Mouse (Mus musculus): ENCODE measurements at regions not wholly inside any gene's neighbourhood (a gene's known extent, or its start where the extent isn't known, plus 50 kb on each side); places are given as distances from the start of the nearest gene placed in this dataset.

- CTCF ChIA-PET: no interaction called here
- no peak for TF ChIP-seq CTCF (IDR thresholded peaks at IDR 0.05)
- no peak for ATAC-seq
- DNase-seq (ENCODE audit: low read depth, low spot score): no peak
- no peaks in the 10 kb centered on the region for H3K27me3 ChIP-seq
- in situ Hi-C loops (cut with MboI; ENCODE audit: low pct_unique_long_range_greater_than_20kb): no loop called here
- POLR2A ChIA-PET: no interaction called here
These were observed 171.5 kb upstream of the Sulf2 start for GRCm38 (mm10) chr2:166326932-166327331.

- peaks cover 3% of the 10 kb centered on the region for H3K27me3 ChIP-seq
- DNase-seq (ENCODE audit: low read depth, low spot score) (no peak), ATAC-seq (no peak)
- ChIA-PET CTCF (no interaction called here), POLR2A (no interaction called here)
- in situ Hi-C loops (cut with MboI; ENCODE audit: low pct_unique_long_range_greater_than_20kb): no loop called here
- TF ChIP-seq CTCF (IDR thresholded peaks at IDR 0.05): no peak
These were observed 169.5 kb upstream of the Sulf2 start for GRCm38 (mm10) chr2:166324954-166325353.

GRCm38 (mm10) chr2:166324439-166324838, 169.0 kb upstream of the Sulf2 start:
- DNase-seq (ENCODE audit: low read depth, low spot score): peak; percentile 87
- peak; percentile 69 for ATAC-seq
- ChIA-PET POLR2A (no interaction called here), CTCF (no interaction called here)
- in situ Hi-C loops (cut with MboI; ENCODE audit: low pct_unique_long_range_greater_than_20kb): no loop called here
- peaks cover 3% of the 10 kb centered on the region for H3K27me3 ChIP-seq
- no peak for TF ChIP-seq CTCF (IDR thresholded peaks at IDR 0.05)

- DNase-seq (ENCODE audit: low read depth, low spot score) (no peak), ATAC-seq (no peak)
- in situ Hi-C loops (cut with MboI; ENCODE audit: low pct_unique_long_range_greater_than_20kb): no loop called here
- no peak for TF ChIP-seq CTCF (IDR thresholded peaks at IDR 0.05)
- ChIA-PET CTCF (no interaction called here), POLR2A (no interaction called here)
- peaks cover 3% of the 10 kb centered on the region for H3K27me3 ChIP-seq
These were observed 167.2 kb upstream of the Sulf2 start for GRCm38 (mm10) chr2:166322668-166323043.

GRCm38 (mm10) chr2:166321992-166322667, 166.7 kb upstream of the Sulf2 start:
- in situ Hi-C loops (cut with MboI; ENCODE audit: low pct_unique_long_range_greater_than_20kb): no loop called here
- no peak for ATAC-seq
- no peak for DNase-seq (ENCODE audit: low read depth, low spot score)
- ChIA-PET POLR2A (no interaction called here), CTCF (no interaction called here)
- peaks cover 3% of the 10 kb centered on the region for H3K27me3 ChIP-seq
- TF ChIP-seq CTCF (IDR thresholded peaks at IDR 0.05): no peak

DNA sequence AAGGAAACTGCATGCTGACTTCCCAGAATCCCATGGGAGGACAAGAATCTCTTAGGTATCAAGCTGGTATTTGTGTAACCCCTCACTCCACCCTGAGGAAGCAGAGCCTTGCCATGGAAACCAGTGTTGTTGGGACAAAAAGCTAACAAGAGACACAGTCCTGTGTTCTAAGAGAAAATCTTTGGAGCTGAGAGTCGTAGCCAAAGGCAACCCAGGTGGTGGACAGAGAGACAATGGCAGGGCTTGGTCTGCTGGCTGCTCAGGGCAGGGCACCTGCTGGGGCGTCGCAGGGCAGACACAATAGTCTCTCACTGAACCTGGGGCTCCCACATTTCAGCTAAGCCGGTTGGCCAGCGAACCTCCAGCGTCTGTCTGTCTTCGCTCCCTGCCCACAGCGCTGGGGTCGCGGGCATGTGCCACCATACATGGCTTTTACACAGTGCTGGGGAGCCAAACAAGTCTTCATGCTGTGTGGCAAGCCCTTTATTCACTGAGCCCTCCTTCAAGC, 161.0 kb upstream of the Sulf2 start:
- no peak for TF ChIP-seq CTCF (IDR thresholded peaks at IDR 0.05)
- ChIA-PET CTCF (no interaction called here), POLR2A (no interaction called here)
- peaks cover 3% of the 10 kb centered on the region for H3K27me3 ChIP-seq
- ATAC-seq (no peak), DNase-seq (ENCODE audit: low read depth, low spot score) (no peak)
- in situ Hi-C loops (cut with MboI; ENCODE audit: low pct_unique_long_range_greater_than_20kb): no loop called here

DNA sequence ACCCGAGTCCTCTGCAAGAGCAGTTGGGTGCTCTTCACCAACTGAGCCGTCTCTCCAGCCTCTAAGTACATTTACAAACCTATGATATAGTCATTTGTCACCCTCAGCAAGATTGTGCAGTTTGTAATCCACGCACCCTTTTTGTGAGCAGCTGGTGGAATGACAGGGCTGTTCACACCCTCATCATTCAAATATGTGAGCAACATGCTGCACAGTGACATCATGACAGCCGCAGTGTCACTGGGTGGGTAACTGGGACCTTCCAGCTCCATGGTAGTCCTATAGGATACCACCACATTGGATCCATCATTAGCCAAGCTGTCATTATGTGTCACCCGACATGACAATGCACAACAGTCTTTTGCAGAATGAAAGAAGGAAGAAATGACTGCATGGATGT, 155.0 kb upstream of the Sulf2 start:
- H3K27me3 ChIP-seq: no peaks in the 10 kb centered on the region
- CTCF ChIA-PET: no interaction called here
- ATAC-seq: no peak
- in situ Hi-C loops (cut with MboI; ENCODE audit: low pct_unique_long_range_greater_than_20kb): no loop called here
- DNase-seq (ENCODE audit: low read depth, low spot score): no peak
- no peak for TF ChIP-seq CTCF (IDR thresholded peaks at IDR 0.05)
- POLR2A ChIA-PET: no interaction called here

GRCm38 (mm10) chr2:166309882-166310281, 154.4 kb upstream of the Sulf2 start:
- H3K27me3 ChIP-seq: no peaks in the 10 kb centered on the region
- in situ Hi-C loops (cut with MboI; ENCODE audit: low pct_unique_long_range_greater_than_20kb): no loop called here
- no peak for TF ChIP-seq CTCF (IDR thresholded peaks at IDR 0.05)
- POLR2A ChIA-PET: no interaction called here
- CTCF ChIA-PET: no interaction called here
- ATAC-seq: no peak
- DNase-seq (ENCODE audit: low read depth, low spot score): no peak

- TF ChIP-seq CTCF (IDR thresholded peaks at IDR 0.05): no peak
- DNase-seq (ENCODE audit: low read depth, low spot score) (no peak), ATAC-seq (no peak)
- in situ Hi-C loops (cut with MboI; ENCODE audit: low pct_unique_long_range_greater_than_20kb): no loop called here
- ChIA-PET CTCF (interaction anchor here (1.3 kb wide), 1 partner anchor 10 kb away, joined by 3 read pairs; no protein-coding TSS in a partner anchor), POLR2A (interaction anchor here (0.6 to 0.7 kb wide), 2 partner anchors 72 to 189 kb away, joined by 3 to 6 read pairs; no protein-coding TSS in a partner anchor)
- H3K27me3 ChIP-seq: no peaks in the 10 kb centered on the region
These were observed 152.1 kb upstream of the Sulf2 start for GRCm38 (mm10) chr2:166307551-166307950.

DNA sequence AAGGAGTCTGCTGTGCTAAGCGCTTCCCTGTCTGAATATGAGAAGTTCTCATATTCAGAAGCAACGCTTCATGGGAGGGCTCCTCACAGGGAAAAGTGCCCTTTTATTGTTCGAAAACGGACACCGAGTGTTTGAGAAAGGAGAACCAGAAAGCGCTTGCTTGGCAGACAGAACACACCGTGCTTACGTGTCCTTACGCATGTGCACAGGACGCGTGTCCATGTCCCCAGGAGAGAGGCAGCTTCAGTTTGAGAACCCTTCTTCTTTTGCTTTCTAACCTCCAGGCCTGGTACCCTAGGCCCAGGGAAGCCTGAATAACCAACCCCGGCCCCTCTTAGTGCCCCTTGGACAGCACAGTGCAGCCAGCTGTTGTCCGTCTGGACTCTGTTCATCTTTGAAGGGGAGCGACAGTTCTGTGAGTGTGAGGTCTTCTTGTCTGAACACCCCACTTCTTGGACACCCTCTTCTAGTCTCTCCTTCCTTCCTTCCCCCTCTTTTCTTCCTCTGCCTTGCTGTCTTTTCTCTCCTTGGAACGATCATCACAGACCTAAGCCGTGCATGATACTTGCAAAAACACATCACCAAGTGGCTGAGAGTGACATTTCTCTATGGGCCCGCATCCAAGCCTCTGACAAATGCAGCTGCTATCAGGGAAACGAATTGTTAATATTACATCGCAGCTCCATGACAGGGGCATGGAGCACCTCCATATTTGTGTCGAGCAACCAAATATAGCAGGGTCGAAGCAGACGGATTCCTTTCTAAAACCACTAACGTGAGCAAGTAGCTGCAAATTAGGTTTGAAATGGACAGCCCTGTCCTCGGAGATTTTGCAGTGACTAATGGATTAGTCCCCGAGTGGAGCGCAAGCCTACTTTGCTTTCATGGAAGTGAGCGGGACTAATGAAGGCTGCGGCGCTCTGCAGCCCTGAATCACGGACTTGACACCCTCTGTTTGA, 149.9 kb upstream of the Sulf2 start:
- CTCF ChIA-PET: no interaction called here
- H3K27me3 ChIP-seq: no peaks in the 10 kb centered on the region
- in situ Hi-C loops (cut with MboI; ENCODE audit: low pct_unique_long_range_greater_than_20kb): no loop called here
- POLR2A ChIA-PET: no interaction called here
- DNase-seq (ENCODE audit: low read depth, low spot score): no peak
- ATAC-seq: no peak
- no peak for TF ChIP-seq CTCF (IDR thresholded peaks at IDR 0.05)

DNA sequence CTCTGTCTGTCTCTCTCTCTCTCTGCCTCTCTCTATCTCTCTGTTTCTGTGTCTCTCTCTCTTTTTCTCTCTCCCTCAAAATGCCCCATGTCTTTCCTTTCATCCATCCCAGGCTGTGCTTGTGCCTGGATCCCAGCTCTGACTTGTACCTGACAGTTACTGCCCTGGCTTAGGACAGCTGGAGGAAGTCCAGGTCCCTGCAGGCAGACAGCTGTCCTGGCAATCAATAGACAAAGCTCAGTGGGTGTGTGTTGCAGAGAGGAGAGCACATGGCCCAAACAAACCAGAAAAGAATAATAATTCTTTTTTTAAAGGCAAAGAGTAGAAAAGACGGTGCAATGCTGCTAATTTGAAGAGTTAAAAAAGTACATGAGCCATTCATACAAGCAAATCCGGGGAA, 148.4 kb upstream of the Sulf2 start:
- ChIA-PET CTCF (no interaction called here), POLR2A (no interaction called here)
- no peaks in the 10 kb centered on the region for H3K27me3 ChIP-seq
- DNase-seq (ENCODE audit: low read depth, low spot score): no peak
- no peak for TF ChIP-seq CTCF (IDR thresholded peaks at IDR 0.05)
- in situ Hi-C loops (cut with MboI; ENCODE audit: low pct_unique_long_range_greater_than_20kb): no loop called here
- no peak for ATAC-seq
